Mouse (Mus musculus) lung, embryonic 15.5 days (tissue): ENCODE measurements around the gene Nme6. TPM values are rescaled to one million over a fixed set of nuclear protein-coding genes. Genes with fewer than 3 reads are reported as not detected.
A peak's percentile ranks its signal among the peaks of the same experiment; 100 is the strongest.
"Not testable (repeated sequence)": the region's sequence is repeated elsewhere in the genome, so short reads cannot be mapped to it uniquely, and the experiment has no call there.

Experiments
- ATAC-seq: fragments of 200-750 bp; cut with Nextera tagmentation; 2 replicates; pipeline ENCODE4 v1.8.0; 2017; ENCODE audit warnings: moderate number of reproducible peaks, borderline replicate concordance; ENCODE audit not compliant: low FRiP score, low TSS enrichment; ENCODE audit errors: extremely low read depth
- H3K27ac ChIP-seq: fragments of 300-500 bp; sonication (generic); 2 replicates; pipeline ENCODE4 v1.5.1; 2015; ENCODE audit warnings: moderate library complexity, mild to moderate bottlenecking, inconsistent platforms
- H3K27me3 ChIP-seq: fragments of 300-500 bp; sonication (generic); 2 replicates; pipeline ENCODE4 v1.6.1; 2015; ENCODE audit warnings: inconsistent platforms
- H3K36me3 ChIP-seq: fragments of 300-500 bp; sonication (generic); 2 replicates; pipeline ENCODE4 v1.6.1; 2015; ENCODE audit warnings: inconsistent platforms
- H3K4me1 ChIP-seq: fragments of 300-500 bp; sonication (generic); 2 replicates; pipeline ENCODE4 v1.6.1; 2015; ENCODE audit warnings: inconsistent platforms
- H3K4me2 ChIP-seq: fragments of 300-500 bp; sonication (generic); 2 replicates; pipeline ENCODE4 v1.6.1; 2015; ENCODE audit warnings: inconsistent platforms, mild to moderate bottlenecking, moderate library complexity
- H3K4me3 ChIP-seq: fragments of 300-500 bp; sonication (generic); 2 replicates; pipeline ENCODE4 v1.5.1; 2015; ENCODE audit warnings: mild to moderate bottlenecking, inconsistent platforms
- H3K9ac ChIP-seq: fragments of 300-500 bp; sonication (generic); 2 replicates; pipeline ENCODE4 v1.6.1; 2015; ENCODE audit warnings: inconsistent platforms
- H3K9me3 ChIP-seq: fragments of 300-500 bp; sonication (generic); 2 replicates; pipeline ENCODE4 v1.6.1; 2016; ENCODE audit warnings: inconsistent platforms
- WGBS: fragments of 180-500 bp; shearing (Covaris S2); methylation state at CpG from one replicate; pipeline ENCODE4 v1.1.7; 2015; 5-methylcytosine and 5-hydroxymethylcytosine counted together
- polyA plus RNA-seq: library from polyadenylated mRNA; unstranded; fragments of >200 nt; fragmentation: Nextera tagmentation; extraction: Ambion mirVana; gene quantifications from 2 replicates; pipeline ENCODE4 v1.2.1, GENCODE M21; 2015

The Nme6 gene
- 52.9 and 58.0 TPM in 2 replicates for polyA plus RNA-seq

GRCm38 (mm10) chr9:109832391-109833087 is at the start of gene Nme6:
Gene Nme6 (plus strand): TSS chr9:109832749.
- WGBS, result under 1% methylated on average over 32 of the region's 32 CpGs
- Histone ChIP-seq H3K9ac (peak within 1 kb of the TSS; percentile 60), H3K4me3 (peak within 1 kb of the TSS; percentile 70), H3K27me3 (no peaks in the 10 kb centered on the region), H3K4me1 (peaks cover 4% of the 10 kb centered on the region; the same call in 1 of the 2 replicates), H3K27ac (peak within 1 kb of the TSS; percentile 79), H3K9me3 (no peaks in the 10 kb centered on the region), H3K4me2 (peak within 1 kb of the TSS; percentile 76), H3K36me3 (no peaks in the 10 kb centered on the region; the same call in 1 of the 2 replicates)
- peak; percentile 98 for ATAC-seq

- 78% methylated on average over 4 of the region's 4 CpGs for WGBS
- not testable (repeated sequence) for H3K27me3 ChIP-seq, H3K36me3 ChIP-seq, H3K4me1 ChIP-seq, H3K4me3 ChIP-seq, H3K4me2 ChIP-seq, H3K9ac ChIP-seq, H3K27ac ChIP-seq, ATAC-seq, H3K9me3 ChIP-seq
Measured at GRCm38 (mm10) chr9:109790570-109790969, 42.0 kb upstream of the Nme6 start, which contains the start of gene Fbxw27. Gene Fbxw27 (minus strand): TSS chr9:109790670.

GRCm38 (mm10) chr9:109795221-109795620 is 37.3 kb upstream of the Nme6 start:
- H3K4me3 ChIP-seq, result no peak overlapping the region
- H3K36me3 ChIP-seq, result no peaks in the 10 kb centered on the region
- H3K4me1 ChIP-seq, result no peaks in the 10 kb centered on the region
- WGBS, result 76% methylated on average over 2 of the region's 2 CpGs
- no peak overlapping the region for H3K27ac ChIP-seq
- no peaks in the 10 kb centered on the region for H3K27me3 ChIP-seq
- H3K9me3 ChIP-seq, result no peaks in the 10 kb centered on the region
- no peak overlapping the region for H3K9ac ChIP-seq
- ATAC-seq, result no peak
- no peak overlapping the region for H3K4me2 ChIP-seq

- no peaks in the 10 kb centered on the region for H3K9me3 ChIP-seq
- no peaks in the 10 kb centered on the region for H3K36me3 ChIP-seq
- no peak overlapping the region for H3K4me3 ChIP-seq
- H3K9ac ChIP-seq, result no peak overlapping the region
- no peak for ATAC-seq
- 62% methylated on average over 2 of the region's 2 CpGs for WGBS
- no peak overlapping the region for H3K4me2 ChIP-seq
- H3K27me3 ChIP-seq, result no peaks in the 10 kb centered on the region
- H3K4me1 ChIP-seq, result no peaks in the 10 kb centered on the region
- no peak overlapping the region for H3K27ac ChIP-seq
Measured at GRCm38 (mm10) chr9:109795811-109796210, 36.7 kb upstream of the Nme6 start.

DNA sequence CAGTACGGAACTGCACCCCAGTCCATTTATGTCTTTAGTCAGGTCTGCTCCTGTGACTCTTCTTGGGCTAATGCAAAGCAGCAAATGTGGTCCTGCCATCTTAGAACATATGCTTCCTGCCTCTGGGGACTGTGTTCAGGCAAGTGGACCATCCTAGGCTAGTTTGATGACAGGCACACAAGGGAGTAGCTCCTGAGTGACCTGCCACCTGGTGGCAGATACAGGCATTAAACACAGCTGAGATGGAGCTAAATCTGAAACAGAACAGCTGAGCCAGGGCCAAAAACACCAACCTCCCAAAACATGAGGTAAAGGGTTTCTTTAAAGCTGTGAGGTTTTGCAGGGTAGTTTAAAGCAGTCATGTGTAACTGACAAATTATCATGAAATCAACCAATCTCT is 34.5 kb upstream of the Nme6 start:
- Histone ChIP-seq H3K4me2 (no peak overlapping the region), H3K9me3 (no peaks in the 10 kb centered on the region), H3K4me3 (no peak overlapping the region), H3K27me3 (no peaks in the 10 kb centered on the region), H3K27ac (no peak overlapping the region), H3K4me1 (no peaks in the 10 kb centered on the region), H3K36me3 (no peaks in the 10 kb centered on the region), H3K9ac (no peak overlapping the region)
- no peak for ATAC-seq
- WGBS, result 79% methylated on average over 1 of the region's 1 CpGs

GRCm38 (mm10) chr9:109805596-109805995 is 27.0 kb upstream of the Nme6 start:
- H3K4me2 ChIP-seq, H3K27ac ChIP-seq, ATAC-seq, H3K4me1 ChIP-seq, H3K27me3 ChIP-seq, H3K9ac ChIP-seq, H3K4me3 ChIP-seq, H3K9me3 ChIP-seq, H3K36me3 ChIP-seq: not testable (repeated sequence)
- 64% methylated on average over 2 of the region's 2 CpGs for WGBS

GRCm38 (mm10) chr9:109806260-109806659 is 26.3 kb upstream of the Nme6 start:
- Histone ChIP-seq H3K4me3 (no peak overlapping the region), H3K36me3 (no peaks in the 10 kb centered on the region), H3K27ac (no peak overlapping the region), H3K9ac (no peak overlapping the region), H3K27me3 (no peaks in the 10 kb centered on the region), H3K9me3 (no peaks in the 10 kb centered on the region), H3K4me2 (no peak overlapping the region), H3K4me1 (no peaks in the 10 kb centered on the region)
- no peak for ATAC-seq
- WGBS, result 33% methylated on average over 1 of the region's 1 CpGs

DNA sequence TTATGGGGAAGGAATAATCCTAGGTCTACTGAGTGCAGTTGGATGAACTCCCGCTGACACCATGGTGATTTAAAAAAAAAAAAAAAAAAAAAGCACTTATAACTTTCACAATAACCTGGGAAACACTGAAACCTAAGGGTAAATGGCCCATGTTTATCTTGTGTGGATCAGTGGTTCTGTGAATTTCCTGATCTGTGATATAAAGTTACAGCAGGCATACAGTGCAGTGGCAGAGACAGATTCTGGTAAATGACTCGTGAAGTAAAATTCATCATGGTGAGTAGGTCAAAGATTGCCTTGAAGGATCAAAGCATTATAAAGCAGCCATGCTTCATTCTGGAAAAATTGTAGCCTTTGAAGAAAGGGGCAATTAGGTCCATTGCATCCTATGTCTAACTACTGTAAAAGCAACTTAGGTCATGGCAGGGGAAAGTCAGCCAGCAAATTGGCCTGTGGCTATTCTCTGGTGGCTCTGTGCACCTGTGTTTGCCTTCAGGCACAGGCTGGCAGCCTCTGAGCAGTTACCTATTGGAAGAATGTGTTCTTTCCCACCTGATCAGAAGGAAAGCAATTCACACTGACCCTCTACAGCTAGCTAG is 25.8 kb upstream of the Nme6 start:
- no peak overlapping the region for H3K4me2 ChIP-seq

DNA sequence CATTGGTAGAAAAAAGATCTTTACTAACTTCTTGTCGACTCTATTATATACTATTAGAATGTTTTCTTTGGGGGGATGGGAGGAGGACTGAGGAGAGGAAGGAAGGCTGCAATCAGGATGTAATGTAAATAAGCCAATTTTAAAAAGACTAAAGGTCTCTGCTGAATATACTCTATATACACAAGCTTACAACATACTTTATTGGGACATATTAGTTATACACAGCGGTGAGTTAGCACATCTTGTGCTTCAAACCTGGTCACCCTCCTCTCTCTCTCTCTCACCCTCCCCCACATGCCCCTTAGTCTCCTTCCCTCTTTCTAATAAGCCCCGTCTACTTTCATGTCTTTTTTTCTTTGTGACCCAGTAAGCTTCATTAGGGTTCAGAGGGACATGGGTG is 24.7 kb upstream of the Nme6 start:
- Histone ChIP-seq H3K4me1 (no peaks in the 10 kb centered on the region), H3K9ac (no peak overlapping the region), H3K27me3 (no peaks in the 10 kb centered on the region), H3K36me3 (no peaks in the 10 kb centered on the region), H3K27ac (no peak overlapping the region), H3K4me2 (no peak overlapping the region), H3K4me3 (no peak overlapping the region), H3K9me3 (no peaks in the 10 kb centered on the region)
- WGBS, result 32% methylated on average over 3 of the region's 3 CpGs
- no peak for ATAC-seq

More for the DNA sequence above, 25.8 kb upstream of the Nme6 start:
- Histone ChIP-seq H3K27me3 (no peaks in the 10 kb centered on the region), H3K27ac (no peak overlapping the region), H3K36me3 (no peaks in the 10 kb centered on the region), H3K4me1 (no peaks in the 10 kb centered on the region), H3K9ac (no peak overlapping the region), H3K9me3 (no peaks in the 10 kb centered on the region), H3K4me3 (no peak overlapping the region)
- ATAC-seq, result no peak
- 77% methylated on average over 2 of the region's 2 CpGs for WGBS

- no peaks in the 10 kb centered on the region for H3K36me3 ChIP-seq
- no peaks in the 10 kb centered on the region for H3K27me3 ChIP-seq
- 76% methylated on average over 1 of the region's 1 CpGs for WGBS
- H3K27ac ChIP-seq, result no peak within 1 kb of the TSS
- no peaks in the 10 kb centered on the region for H3K9me3 ChIP-seq
- H3K4me1 ChIP-seq, result 0 out of 2 replicates have a peak, but pooled peaks cover 5% of the 10 kb centered on the region
- ATAC-seq, result no peak
- H3K4me2 ChIP-seq, result no peak within 1 kb of the TSS
- H3K9ac ChIP-seq, result no peak within 1 kb of the TSS
- no peak within 1 kb of the TSS for H3K4me3 ChIP-seq
Measured at GRCm38 (mm10) chr9:109811980-109812379, 20.6 kb upstream of the Nme6 start, which contains the start of gene Spink8. Gene Spink8 (plus strand): TSS chr9:109812280.

DNA sequence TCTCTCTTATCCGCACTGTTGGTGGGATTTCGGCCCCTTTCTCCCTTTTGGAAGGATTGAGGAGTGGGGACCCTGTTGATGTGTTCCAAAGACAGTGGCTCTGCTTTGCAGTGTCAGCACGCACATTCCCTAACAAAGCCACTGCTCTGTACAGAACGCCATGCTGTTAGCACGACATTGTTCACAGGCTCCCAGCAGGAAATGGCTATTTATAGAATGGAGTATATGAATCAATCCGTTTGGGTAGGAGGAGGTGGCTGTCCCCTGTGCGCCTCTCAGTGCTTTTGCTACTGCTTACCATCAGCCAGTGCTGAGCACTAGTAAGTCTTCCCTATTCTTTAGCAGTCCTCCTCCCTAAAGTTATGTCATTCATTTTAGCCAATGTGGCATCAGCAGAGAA is 19.1 kb upstream of the Nme6 start:
- Histone ChIP-seq H3K4me1 (0 out of 2 replicates have a peak, but pooled peaks cover 5% of the 10 kb centered on the region), H3K9me3 (no peaks in the 10 kb centered on the region), H3K27me3 (no peaks in the 10 kb centered on the region), H3K4me2 (no peak overlapping the region), H3K27ac (no peak overlapping the region), H3K4me3 (no peak overlapping the region), H3K36me3 (no peaks in the 10 kb centered on the region), H3K9ac (no peak overlapping the region)
- 40% methylated on average over 7 of the region's 7 CpGs for WGBS
- ATAC-seq, result no peak

- Histone ChIP-seq H3K27me3 (no peaks in the 10 kb centered on the region), H3K9me3 (no peaks in the 10 kb centered on the region), H3K9ac (no peak overlapping the region), H3K4me2 (no peak overlapping the region), H3K4me1 (0 out of 2 replicates have a peak, but pooled peaks cover 5% of the 10 kb centered on the region), H3K27ac (no peak overlapping the region), H3K36me3 (no peaks in the 10 kb centered on the region), H3K4me3 (no peak overlapping the region)
- no peak for ATAC-seq
- WGBS, result 34% methylated on average over 6 of the region's 6 CpGs
Measured at GRCm38 (mm10) chr9:109816341-109816740, 16.2 kb upstream of the Nme6 start.
